Mouse (Mus musculus): ENCODE data around the gene Dnttip2. TPM values are rescaled to one million over a fixed set of nuclear protein-coding genes. Genes with fewer than 3 reads are reported as not detected.
"Not testable (repeated sequence)": the region's sequence is repeated elsewhere in the genome, so short reads cannot be mapped to it uniquely, and the experiment has no call there.

Gene Dnttip2
- 10 to 100 TPM; 28.9 to 30.8 TPM for total RNA-seq (2021)

GRCm38 (mm10) chr3:122274241-122275024, at the start of gene Dnttip2:
Gene Dnttip2 (plus strand): TSS chr3:122274388.
- peak; percentile 95 for DNase-seq

GRCm38 (mm10) chr3:122226972-122227371, 47.2 kb upstream of the Dnttip2 start:
- DNase-seq: not testable (repeated sequence)

GRCm38 (mm10) chr3:122235772-122236171, 38.4 kb upstream of the Dnttip2 start:
- DNase-seq: no peak

- DNase-seq: no peak
These were observed 31.3 kb upstream of the Dnttip2 start for GRCm38 (mm10) chr3:122242876-122243275.

- no peak for DNase-seq
These were observed 30.6 kb upstream of the Dnttip2 start for GRCm38 (mm10) chr3:122243416-122244167.

GRCm38 (mm10) chr3:122244759-122245158, 29.4 kb upstream of the Dnttip2 start:
- DNase-seq: no peak

GRCm38 (mm10) chr3:122245215-122245877, 28.8 kb upstream of the Dnttip2 start, which contains the start of gene Gclm:
Gene Gclm (plus strand): TSS chr3:122245557.
- peak; percentile 95 for DNase-seq

GRCm38 (mm10) chr3:122245878-122246332, 28.3 kb upstream of the Dnttip2 start:
- peak; percentile 71 for DNase-seq

- no peak for DNase-seq
These were observed 27.8 kb upstream of the Dnttip2 start for GRCm38 (mm10) chr3:122246406-122246805.

GRCm38 (mm10) chr3:122246986-122247767, 27.0 kb upstream of the Dnttip2 start:
- no peak for DNase-seq

GRCm38 (mm10) chr3:122247768-122248100, 26.5 kb upstream of the Dnttip2 start:
- DNase-seq: no peak

GRCm38 (mm10) chr3:122252466-122253253, 21.5 kb upstream of the Dnttip2 start:
- no peak for DNase-seq

- DNase-seq: not testable (repeated sequence)
These were observed 20.1 kb upstream of the Dnttip2 start for GRCm38 (mm10) chr3:122254050-122254449.

GRCm38 (mm10) chr3:122269986-122270385, 4.2 kb upstream of the Dnttip2 start:
- DNase-seq: peak; percentile 7

GRCm38 (mm10) chr3:122272565-122272964, 1.6 kb upstream of the Dnttip2 start:
- DNase-seq: not testable (repeated sequence)

GRCm38 (mm10) chr3:122273407-122274240, 564 bp upstream of the Dnttip2 start:
- no peak for DNase-seq

GRCm38 (mm10) chr3:122275111-122275510, 923 bp downstream of the Dnttip2 start:
- no peak for DNase-seq

- no peak for DNase-seq
These were observed 13.0 kb downstream of the Dnttip2 start for GRCm38 (mm10) chr3:122287195-122287594.

GRCm38 (mm10) chr3:122288613-122289195, 14.5 kb downstream of the Dnttip2 start:
- DNase-seq: no peak

GRCm38 (mm10) chr3:122289344-122289743, 15.2 kb downstream of the Dnttip2 start:
- DNase-seq: not testable (repeated sequence)

All from heart, postnatal 4 days (tissue).